Mouse (Mus musculus) liver (tissue): ENCODE results near the gene Fbxl14.

Source experiments
- DNase-seq: peaks from one replicate; pipeline ENCODE4 v3.0.0-alpha.2; 2020; ENCODE audit warnings: mixed read lengths

Fbxl14 gene

GRCm38 (mm10) chr6:119500086-119500485 is 20.6 kb downstream of the Fbxl14 start:
- DNase-seq = no peak

GRCm38 (mm10) chr6:119502031-119502430 is 22.6 kb downstream of the Fbxl14 start:
- DNase-seq = no peak

- DNase-seq = no peak
These were observed 25.3 kb downstream of the Fbxl14 start for GRCm38 (mm10) chr6:119504756-119505155.

GRCm38 (mm10) chr6:119505525-119506225 is 26.2 kb downstream of the Fbxl14 start:
- no peak for DNase-seq

GRCm38 (mm10) chr6:119508221-119508620 is 28.8 kb downstream of the Fbxl14 start:
- DNase-seq = no peak

- DNase-seq = no peak
These were observed 29.3 kb downstream of the Fbxl14 start for GRCm38 (mm10) chr6:119508634-119509375.

DNA sequence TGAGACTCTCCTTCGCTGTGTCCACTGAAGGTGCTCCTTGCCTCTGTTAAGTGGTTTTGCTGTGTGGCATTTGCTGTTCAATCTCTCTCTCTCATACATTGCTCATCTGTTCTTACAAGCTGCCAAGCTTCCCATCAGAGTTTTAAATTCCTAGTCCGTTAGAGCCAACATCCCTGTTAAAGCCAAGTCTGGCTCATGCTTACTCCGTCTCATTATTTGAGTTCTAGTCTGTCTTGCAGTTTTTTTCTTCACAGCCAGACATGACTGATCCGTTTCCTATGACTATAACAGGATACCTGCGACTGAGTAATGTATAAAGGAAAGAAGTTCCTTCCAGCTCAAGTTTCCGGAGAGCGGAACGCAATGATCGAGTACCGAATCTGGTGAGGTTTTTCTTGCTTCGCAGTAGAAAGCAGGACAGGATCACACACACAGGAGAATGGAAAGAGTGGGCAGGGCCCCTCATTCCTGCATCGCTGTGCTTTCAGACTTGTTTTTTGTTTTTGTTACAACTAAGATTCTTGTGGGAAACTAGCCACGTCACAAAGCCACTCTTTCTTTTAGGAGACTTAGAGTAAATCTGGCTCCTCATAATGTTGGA is 30.1 kb downstream of the Fbxl14 start:
- no peak for DNase-seq

DNA sequence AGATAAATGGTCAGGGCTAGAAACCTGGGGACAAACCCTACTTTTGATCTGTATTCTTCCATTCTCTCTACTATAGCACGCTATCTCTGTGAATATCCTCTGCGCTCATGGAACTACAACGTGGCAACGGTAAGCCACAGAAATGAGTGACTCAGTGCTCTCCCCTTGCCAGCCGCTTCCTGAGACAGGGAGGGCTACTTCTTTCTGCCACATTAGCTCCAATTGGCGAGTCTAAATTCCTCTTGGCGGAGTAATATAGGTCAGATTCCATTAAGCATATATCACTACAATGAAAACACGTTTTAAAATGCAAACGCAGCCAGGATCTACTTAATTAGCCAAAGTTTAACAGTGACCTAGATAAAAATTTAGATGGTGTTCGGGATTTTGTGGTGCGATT is 33.2 kb downstream of the Fbxl14 start:
- DNase-seq = no peak

DNA sequence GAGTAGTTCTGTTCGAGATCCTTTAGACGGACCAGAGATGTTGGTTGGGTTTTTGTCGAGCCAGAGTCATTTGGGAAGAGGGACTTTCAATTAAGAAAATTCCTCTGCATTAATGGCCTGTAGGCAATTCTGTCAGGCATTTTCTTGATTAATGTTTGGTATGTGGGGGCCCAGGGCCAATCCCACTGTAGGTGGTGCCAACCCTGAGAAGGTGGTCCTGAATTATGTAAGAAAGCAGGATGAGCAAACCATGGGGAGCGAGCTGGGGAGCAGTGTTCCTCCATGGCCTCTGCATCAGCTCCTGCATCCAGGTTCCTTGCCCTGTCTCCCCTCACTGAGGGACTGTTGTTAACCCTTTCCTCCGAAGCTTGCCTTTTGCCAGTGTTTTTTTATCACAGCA is 34.0 kb downstream of the Fbxl14 start:
- no peak for DNase-seq

DNA sequence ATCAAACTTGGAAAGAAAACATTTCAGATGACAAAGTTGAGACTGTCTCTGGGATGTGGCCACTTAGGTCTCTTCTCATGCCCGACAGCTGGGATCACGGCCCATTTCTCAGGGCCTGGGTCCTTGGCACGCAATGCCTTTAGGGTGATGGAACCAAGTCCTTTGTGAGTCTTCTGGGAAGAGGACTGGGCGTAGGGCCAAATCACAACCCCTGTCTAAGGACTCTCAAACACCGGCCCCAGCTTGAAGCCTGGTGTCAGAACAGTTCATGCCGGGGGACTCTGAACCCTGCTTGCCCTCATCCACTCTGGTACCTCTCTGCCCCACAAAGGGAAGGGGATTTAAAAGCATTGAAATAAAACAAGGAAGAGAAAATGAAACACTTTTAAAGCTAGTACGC is 34.6 kb downstream of the Fbxl14 start:
- DNase-seq = no peak

DNA sequence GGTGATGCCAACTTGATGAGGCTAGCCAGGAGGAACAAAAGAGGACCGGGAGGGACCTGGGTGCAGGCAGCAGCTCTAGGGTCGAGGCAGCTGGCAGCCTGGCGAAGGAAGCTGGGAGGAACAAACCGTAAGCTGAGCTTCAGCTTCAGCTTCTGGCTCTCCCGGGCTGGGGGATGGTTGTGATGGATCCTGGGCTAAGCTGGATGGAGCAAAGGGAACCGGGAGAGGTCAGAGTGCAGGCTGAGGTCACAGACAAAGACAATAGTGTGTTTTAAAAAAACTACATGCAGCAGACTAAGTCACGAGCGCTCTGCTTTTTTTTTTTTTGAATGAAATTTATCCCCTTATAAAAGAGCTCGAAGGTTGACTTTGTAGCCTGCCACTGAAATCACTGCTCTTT is 41.3 kb downstream of the Fbxl14 start:
- DNase-seq = no peak

DNA sequence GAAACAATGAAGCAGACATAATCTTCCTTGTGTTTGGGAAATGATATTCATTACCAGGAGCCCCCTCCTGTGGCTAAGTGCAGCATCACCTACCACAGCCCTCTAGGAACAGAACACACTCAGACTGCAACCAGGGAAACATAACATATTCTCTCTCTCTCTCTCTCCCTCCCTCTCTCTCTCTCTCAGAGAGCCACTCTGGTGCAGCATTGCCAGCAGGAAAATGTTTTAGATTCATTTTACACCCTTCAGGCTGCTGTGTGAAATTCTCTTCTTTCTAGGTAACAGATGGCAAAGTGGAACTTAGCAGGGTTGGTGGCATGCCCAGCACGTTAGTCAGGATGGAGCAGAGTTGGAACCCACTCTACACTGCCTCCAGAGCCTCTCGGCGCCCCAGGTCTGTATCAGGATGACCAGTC is 42.0 kb downstream of the Fbxl14 start:
- DNase-seq = no peak

DNA sequence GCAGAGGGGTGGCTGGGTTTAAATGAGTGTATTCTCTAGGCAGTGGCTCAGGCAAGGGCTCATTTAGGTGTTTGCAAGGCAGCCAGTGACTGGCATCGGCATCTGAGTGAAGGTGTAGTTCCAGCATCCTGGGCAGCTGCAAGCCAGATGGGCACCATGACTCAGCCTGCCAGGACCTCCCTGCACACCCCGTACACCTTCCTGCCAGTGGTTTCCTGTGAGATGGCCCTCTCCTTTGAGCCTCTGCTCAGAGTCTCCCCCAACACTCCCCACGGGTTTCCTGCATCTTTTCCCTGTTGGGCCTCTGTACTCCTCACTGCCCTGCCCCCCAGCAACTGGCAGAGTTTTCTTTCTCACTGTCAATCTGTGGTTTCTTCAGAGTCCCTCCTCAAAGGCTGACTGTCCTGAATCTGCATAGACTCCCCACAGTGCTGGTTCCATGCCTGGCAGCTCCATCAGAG is 42.5 kb downstream of the Fbxl14 start:
- no peak for DNase-seq

DNA sequence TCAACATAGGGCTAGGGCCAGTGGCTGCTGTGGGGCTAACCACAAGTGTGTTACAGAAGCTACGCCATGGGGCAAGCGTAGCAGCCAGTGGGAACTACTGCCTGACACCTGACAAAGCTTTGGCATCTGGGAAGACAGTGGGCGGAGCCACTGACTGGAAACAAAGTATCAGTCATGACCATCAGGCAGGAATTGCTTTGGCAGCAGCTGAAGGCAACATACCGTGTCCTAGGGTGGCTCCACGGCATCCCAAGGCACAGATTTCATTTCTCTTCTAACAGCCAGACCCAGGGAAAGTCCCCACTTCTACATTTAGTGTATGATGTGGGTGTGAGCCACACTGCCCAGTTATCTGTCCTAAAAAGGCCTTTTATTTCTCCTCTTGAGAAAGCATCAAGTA is 47.0 kb downstream of the Fbxl14 start:
- no peak for DNase-seq

DNA sequence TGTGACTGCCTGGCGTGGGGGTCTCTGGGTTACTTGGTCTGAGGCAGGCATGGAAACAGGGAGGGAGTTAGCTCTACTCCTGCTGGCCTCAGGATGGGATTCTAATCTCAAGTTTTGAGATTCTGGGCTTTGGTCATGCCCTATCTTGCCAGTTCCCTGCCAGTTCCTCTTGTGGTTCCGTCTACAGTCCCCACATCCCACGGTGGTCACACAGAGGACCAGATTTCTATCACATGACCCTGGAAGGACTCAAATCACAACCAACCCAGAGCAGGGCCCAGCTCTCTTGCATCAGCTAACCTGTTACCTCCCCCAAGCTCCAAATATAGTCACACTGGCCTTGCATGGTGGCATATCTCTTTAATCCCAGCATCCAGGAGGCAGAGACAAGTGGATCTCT is 50.2 kb downstream of the Fbxl14 start:
- no peak for DNase-seq
